Mouse (Mus musculus) spleen, postnatal 14 days (tissue): ENCODE data around the gene Gm20509.
"Not testable (repeated sequence)": the region's sequence is repeated elsewhere in the genome, so short reads cannot be mapped to it uniquely, and the experiment has no call there.

Experiments
- DNase-seq, 2 experiments: peaks; one replicate each; pipeline ENCODE4 v3.0.0; 2021 to 2022; ENCODE audit warnings: low spot score in 2 of 2

Gm20509 gene

DNA sequence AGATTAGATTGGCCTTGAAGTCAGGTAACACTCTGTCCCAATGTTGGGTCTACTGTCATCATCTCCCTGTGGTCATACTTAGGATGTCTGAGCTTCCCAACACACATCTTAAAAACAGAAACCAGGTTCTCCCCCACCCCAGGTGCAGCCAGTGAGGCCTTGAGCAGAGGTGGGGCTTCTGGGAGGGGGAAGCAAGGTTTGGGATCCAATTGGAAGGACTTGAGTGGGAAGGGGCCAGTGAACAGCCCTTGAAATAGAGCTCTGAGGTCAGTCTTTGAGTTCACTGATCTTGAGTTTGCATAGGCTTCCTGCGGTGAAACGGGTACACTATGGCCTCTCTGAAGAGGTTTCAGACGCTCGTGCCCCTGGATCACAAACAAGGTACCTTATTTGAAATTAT is at the start of gene Gm20509:
Gene Gm20509 (plus strand): TSS at position 290 of the 400 bp plus-strand sequence.
- DNase-seq = no peak

DNA sequence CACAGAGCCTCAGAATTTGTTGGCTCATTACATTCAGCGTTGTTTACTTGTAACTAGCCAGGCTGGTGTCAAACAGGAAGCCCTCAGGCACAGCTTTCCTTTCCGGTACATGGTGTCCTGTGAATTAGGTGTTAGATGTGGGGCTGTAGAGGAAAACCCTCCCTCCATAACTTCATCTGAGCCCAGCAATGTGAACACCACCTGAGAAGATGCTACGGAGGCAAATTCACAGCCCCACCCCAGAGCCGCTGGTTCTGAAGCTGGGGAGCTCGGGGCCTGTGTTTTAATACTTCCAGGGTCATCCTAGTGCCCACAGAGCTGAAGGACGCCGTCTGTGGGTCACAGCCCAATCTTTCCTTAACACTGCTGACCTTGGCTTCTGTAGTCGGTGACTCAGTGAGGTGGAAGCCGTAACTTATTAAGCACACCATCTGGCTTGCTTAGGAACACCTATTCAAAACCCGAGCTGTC is 46.8 kb upstream of the Gm20509 start:
- no peak for DNase-seq

DNA sequence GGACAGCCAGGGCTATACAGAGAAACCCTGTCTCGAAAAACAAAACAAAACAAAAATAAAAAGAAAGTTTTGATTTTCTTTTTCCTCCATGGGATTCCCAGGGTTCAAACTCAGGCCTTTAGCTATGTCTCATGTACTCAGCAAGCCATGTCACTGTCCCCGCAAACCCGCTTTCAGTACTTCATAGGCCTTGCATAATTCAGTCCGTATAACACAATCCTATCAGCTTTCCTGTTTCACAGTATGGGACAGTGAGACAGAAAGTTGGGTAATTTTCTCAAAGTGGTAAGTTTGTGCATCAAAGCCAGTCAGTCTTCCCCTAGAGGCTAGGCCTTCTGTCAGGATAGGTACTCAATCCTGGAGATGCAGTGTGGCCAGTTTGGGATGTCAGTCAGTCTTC is 43.0 kb upstream of the Gm20509 start:
- DNase-seq = no peak

DNA sequence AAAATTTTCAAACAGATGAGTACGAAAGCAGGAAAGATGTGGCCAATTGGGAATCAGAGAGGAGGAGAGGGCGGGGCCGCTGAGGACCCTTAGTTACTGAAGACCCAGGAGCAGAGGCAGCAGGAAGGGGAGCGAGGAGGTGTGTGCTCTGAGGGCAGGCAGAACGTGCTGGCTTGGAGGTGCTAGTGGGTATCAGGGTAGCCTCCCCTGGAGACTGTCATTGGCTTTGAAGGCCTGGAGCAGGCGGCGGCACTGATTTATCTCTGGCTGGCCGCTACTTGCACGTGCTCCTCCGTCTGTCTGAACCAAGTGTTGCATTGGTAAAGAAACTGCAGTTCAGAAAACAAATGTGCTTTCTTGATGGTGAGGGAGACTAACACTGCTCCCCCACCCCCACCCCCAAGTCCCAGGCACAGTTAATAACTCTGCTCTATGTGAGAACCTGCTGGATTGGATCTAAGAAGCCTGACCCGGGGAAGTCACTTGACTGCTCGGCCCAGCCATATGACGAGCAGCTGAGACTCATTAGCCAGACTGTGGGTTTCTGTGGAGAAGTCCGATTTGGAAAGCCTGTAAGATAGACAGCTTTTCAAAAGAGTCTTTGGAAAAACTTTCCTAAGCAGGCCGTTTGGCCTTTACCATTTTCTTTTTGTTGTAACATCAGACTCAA is 38.5 kb upstream of the Gm20509 start:
- no peak for DNase-seq

DNA sequence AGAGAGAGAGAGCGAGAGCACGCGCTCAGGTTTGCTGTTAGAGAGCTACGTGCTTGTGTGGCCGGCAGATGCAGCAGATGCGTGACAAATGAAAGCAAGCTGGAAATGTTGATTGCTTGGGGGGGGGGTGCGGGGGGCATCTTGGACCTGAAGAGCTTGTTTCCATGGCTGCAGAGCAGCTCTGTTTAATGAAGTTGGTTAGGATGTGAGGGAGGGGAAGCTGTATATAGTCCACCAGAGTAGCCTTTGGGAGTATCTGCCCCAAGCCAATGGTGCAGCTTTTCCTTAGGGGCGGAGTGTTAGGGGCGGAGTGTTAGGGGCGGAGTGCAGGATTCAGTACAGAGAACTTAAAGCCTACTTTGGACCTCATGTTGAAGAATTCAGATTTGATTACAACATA is 35.2 kb upstream of the Gm20509 start:
- DNase-seq = no peak

DNA sequence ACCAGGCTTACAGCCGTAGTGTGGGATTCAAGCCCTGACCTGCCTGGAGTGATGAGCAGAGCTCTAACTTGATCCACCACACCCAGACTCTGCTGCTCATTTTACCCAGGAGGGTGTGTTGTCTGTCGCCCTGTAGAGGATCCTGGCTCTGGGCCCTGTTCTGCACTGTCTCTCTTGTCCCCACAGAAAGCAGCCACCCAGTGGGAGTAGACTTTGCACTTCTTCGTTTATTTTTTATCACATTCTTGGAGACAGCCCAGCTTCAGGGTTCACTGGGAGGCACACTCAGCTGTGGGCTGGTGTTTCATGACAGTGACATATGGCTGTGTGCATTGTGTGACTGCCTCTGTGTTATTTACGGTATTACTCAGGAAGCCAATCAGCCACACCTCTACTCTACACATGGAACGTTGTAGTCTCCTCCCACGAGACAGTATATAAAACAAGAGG is 34.0 kb upstream of the Gm20509 start:
- no peak for DNase-seq

DNA sequence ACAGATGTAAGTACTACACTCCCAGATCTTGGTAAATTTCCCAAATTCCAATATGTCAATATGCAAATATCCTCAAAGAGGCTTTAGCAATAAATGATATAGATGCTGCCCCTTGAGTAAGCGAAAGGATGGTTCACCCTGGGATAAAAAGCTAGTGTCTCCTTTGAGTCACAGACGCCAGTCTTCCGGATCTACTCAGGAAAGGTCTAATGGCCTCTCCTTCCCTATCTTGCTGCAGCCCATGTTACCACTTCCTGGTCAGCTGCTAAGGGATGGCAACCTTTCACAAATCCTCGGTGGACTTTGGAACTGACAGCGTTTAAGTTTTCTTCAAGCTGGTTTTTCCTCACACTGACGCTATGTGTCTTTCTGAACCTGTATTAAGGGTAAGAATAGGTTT is 33.6 kb upstream of the Gm20509 start:
- DNase-seq = no peak

DNA sequence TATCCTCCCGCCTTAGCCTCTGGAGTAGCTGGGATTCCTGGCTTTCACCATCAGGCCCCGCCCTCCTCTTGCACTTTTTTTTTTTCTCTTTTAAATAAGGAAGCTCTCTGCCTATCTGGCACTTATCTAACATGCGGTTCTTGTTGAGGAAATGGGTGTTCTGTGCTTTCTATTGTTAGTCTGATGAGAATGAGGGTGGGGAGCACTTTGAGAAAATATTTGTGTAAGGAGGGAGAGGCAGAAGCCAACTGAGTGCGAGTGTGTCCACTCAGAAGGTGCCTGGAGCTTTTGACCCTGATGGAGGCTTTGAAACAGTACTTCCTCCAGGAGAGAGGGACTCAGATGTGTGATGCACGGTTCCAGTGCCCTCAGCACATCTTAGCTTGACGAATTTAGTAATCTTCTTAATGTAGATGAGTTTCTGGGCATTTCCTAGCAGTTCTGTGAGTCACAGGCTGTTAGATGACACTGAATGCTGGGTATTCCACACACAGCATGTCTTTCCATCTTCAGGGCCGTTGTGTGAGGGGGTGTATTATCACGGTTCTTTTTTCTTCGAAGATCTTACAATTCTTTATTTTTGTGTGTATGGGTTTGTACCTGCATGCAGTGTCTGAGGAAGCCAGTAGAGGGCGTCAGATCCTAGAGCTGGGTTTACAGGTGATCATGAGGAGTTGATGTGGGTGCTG is 31.2 kb upstream of the Gm20509 start:
- DNase-seq = no peak

DNA sequence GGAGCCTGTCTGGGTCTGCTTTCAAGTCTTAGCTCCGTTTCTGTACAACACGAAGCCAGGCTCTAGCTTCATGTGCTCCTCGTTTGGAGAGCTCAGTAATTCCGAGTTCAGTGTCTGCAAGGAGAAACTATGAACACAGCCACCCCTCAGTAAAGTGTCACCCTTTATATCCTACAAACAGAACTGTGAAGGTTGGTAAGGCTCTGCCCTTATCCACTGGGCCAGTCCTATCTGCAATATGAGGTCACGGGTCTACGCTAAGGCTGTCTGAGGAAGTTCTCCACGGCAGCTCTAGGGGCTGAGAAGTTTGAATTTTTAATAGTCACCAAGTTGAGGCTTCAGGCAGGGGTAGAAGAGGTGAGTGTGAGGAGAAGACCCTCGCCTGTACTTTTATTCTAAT is 29.8 kb upstream of the Gm20509 start:
- DNase-seq = no peak

DNA sequence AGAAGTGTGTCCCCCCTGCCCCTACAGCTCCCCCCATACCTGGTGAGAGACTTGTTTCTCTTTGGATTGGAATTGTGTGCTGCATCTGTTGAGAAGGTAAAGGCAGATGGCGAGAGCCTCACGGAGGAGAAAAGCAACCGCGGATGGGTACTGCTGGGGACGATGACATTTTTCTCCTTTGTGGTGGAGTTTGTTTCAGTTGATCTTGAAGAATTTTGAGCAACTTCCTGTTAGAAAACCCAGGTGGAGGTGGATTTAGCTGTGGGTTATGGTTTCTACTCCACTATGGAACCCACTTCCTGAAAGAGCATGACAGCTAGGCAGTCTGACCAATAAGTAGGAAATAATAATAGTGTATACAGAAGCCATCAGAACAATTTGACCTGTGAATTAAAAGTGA is 29.1 kb upstream of the Gm20509 start:
- DNase-seq = no peak

DNA sequence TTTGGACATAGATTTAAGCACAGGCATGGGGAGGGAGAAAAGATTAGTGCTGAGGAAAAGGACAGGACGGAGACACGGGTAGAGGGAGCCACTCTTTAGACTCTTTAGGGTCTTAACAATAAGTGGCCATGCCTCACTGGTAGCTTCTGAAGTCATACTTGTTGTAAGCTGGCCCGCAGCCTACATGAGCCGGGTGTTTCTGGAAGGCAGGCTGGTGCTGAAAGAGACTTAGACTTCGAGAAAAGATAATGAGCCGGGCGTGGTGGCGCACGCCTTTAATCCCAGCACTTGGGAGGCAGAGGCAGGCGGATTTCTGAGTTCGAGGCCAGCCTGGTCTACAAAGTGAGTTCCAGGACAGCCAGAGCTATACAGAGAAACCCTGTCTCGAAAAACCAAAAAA is 22.9 kb upstream of the Gm20509 start:
- DNase-seq = not testable (repeated sequence)

DNA sequence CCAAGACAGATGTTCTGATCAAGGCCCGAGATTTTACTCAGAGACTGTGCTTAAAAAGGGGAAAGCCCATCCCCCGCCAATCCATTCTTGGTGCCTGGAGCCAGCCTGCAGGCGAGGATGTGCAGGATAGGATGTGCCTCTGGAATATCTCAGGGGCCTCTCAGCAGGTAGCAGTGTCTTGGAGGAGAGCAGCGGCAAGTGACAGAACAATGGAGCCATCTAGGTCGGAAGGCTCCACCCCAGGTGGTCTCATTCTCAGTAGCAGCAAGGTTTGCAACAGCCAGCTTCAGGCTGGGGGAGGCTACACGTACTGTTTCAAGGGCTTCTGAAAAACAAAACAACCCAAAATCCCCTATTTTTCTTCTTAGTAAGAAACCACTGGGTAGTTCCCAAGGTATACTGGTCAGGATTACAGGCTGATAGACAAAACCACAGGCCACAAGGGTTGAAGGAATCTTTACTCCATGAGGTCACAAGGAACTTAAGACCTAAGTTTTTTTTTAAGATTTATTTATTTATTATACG is 22.4 kb upstream of the Gm20509 start:
- DNase-seq = no peak

DNA sequence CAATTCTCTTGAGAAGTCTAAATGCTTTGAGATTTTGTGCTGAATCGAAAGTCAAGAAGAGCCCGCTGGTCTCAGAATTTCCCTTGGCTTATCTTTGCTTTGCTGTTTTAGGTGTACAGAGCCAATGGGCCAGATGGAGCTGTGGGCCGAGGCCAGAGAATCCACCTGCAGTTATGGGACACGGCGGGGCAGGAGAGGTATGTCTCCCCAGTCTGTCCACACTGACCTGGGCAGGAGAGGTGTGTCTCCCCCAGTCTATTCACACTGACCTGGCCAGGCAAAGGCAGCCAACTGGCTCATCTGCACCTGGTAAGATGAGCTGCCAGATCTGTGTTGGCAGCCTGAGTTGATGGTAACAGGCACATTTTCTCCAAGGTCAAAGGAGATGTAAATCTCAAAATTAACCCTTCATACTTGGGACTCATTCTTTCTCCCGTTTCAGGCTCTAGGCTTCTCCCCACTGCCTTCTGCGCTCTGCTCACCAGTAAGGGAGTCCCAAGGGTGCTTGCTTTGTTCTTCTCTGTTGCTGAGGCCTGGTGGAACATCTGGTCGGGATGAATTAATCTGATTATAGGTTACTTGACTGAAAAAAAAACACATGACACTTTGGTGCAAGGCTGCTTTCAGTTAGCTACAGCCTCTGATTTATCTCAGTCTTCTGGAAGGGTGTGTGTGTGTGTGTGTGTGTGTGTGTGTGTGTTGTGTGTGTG is 19.8 kb upstream of the Gm20509 start:
- DNase-seq = no peak

DNA sequence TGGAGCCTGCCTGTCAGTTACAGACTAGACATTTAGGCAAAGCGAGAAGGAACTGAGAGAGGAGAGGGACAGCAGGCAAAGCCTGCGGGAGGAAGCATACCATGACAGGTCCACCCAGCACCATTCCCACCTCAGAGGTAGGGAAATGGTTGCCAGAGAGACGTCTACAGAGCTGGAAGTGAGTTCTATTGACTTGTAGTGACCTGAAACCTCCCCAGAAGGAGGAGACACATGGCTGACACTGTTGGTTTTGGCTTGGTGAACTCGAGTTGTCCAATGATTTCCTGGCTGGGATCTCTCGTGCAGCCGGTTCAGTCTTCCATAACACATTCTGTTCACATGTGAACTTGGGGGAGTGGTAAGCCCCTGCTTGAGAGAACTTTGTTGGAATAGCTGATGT is 18.3 kb upstream of the Gm20509 start:
- DNase-seq = no peak

DNA sequence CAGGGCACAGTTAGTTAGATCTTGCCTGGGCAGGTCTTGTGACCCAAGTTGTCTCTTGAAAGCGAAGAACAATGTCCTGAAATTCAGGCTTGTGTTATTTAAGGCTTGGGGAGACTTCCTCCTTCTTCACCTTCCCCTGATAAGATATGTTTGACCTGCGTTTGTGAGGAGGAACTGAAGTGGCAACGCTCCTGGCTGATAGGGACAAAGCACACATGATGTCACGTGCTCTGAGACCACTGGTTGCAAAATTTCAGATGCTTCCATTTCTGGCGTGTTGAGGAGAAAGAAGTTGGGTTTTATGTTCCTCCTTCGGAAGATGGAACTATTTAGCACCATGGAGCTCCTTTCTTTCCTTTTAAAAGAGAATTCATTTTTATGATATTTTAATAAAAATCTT is 16.4 kb upstream of the Gm20509 start:
- no peak for DNase-seq

DNA sequence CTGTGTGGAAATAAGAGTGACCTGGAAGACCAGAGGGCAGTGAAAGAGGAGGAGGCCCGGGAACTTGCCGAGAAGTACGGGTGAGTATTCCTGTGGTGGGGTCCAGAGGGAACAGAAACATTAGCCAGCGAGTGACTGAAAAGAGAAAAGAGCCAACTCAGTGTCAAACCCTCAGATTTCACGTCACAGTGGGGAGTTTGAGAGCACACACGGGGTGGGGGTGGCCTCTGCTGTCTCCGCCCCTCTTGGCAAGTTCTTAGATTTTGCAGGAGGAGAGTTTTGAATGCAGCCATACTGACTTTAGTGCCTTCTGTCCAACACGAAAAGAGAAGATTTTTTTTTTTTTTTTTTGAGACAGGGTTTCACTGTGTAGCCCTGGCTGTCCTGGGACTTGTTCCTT is 15.1 kb upstream of the Gm20509 start:
- no peak for DNase-seq

DNA sequence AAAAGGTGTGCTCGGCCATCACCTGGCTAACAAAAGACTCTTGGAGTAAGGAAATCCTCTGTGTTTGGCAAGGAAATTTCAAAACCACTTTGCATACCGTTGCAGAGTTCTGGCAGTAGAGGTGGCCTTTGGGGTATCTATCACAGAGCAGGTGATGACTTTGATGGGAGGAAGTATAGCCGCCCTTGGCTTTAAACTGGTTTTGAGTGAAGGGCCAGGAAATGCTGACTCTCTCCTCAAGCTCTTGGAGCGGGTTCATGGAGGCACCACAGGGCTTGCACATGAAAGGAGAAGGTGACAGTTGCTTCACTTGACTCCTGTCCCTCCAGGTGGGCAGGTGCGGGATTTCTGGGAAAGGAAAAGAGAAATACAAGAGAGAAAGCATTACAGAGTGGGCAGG is 14.7 kb upstream of the Gm20509 start:
- DNase-seq = no peak

DNA sequence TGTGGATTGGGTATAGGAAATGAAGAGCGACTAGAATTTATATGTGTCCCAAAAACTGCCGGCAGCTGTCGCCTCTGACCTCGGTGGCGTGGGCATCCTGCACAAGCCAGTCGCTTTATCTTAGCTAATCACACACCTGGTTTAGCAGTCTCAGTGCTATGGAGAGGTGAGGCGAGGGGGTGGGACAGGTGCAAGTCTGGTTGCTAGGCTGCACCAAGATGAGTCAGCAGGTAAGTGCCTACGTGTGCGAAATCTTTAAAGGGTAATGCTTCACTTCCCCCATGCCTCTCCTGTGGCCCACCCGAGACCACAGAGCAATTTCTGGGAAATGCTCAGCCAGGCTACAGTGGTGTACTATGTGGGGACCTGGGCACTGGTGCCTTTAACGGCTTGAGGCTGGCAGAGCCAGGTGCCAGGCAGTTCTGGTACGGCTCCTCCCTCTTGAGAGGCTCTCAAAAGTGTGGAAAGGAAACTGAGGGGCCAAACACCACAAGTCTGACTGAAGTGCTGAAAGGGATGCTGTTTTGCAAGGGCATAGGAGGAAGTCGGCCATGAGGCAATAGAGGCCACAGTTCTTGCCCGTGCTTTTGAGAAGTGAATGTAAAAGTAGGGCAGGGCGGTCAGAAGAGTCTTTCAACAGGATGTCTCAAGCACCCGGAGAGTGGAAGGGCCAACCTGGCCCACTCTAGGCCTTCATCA is 12.9 kb upstream of the Gm20509 start:
- DNase-seq = peak in 1 of 2 experiments; percentile 13

DNA sequence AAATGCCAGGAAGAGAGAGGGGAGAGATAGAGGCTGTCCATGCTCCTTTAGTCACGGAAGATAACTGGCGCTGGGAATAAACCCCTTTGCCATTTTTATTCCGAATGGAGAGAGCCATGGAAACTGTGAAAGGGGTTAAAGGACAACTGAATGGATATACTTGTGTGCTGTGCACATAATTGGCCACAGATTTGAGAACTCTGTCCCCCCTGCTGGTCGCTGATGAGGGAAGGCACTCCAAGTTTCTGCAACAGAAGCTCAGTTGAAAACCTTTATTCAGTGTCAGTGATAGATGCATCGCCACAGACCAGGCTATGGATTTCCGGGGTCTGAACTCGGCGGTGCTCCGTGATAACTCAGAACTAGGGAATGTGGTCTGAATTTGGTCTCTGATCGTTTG is 12.1 kb upstream of the Gm20509 start:
- no peak for DNase-seq

DNA sequence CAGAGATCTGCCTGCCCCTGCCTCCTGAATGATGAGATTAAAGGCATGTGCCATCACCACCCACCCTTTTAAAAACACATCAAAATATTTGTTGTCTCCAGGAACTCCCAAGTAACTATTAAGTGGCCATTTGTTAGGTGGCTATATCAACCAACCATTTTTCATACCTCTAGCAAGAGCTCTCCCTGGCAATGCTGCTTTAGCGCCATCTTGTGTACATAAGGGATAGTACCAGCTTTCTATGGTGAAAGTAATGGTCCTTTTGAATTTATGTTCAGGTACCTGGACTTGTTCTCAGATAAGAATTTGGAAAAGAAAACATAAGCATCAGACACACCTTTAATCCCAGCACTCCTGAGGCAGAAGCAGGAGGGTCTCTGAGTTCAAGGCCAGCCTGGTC is 10.5 kb upstream of the Gm20509 start:
- no peak for DNase-seq

DNA sequence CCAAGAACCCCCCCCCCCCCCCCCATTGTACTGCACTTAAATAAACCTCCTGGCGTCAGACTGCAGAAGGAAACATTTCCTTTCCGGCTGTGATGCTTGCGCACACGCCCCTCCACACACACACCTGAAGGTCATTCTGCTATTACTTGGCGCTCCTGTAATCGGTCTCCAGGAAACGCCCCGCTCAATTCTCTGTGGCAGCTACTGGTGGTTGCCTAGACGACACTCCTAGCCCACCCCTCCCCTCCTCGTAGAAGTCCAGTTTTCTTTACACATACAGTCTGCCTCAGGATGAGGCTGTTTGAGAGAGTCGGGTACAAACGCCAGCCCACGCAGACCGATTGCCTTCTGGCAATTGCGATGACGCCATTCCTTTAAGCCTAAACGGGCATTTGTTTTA is 7.7 kb upstream of the Gm20509 start:
- no peak for DNase-seq

DNA sequence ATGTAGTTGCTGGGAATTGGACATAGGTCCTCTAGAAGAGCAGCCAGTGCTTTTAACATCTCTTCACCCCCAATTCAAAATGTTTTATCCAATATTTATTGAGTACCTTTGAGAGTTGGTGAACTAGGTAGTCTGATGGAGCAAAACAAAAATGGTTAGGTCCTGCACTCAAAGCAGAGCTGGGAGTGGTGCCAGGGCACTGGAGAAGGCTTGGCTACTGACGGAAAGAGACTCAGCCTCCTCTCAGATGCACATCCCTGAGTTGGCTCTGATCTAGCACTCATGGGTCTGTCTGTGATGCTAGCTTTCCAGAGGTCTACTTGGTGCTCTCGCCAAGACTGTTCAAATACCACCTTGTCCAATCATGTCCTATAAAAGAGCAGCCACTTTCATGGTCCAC is 4.4 kb upstream of the Gm20509 start:
- DNase-seq = no peak
